Mouse (Mus musculus): Measurements from ENCODE around the gene Leng9. TPM values are rescaled to one million over a fixed set of nuclear protein-coding genes. Genes with fewer than 3 reads are reported as not detected.
A peak's percentile ranks its signal among the peaks of the same experiment; 100 is the strongest.

Gene Leng9
- total and polyA plus RNA-seq, 3 experiments: 1.5 to 1.7 TPM; not detected in 1

GRCm38 (mm10) chr7:4149209-4150054 lies 742 bp downstream of the Leng9 start (continued):
- TF ChIP-seq POLR2A (IDR thresholded peaks at IDR 0.05; ENCODE audit: control insufficient read depth in 1 of 2, insufficient read depth in 1 of 2, low read depth in 1 of 2, low read length in 2 of 2, poor library complexity in 1 of 2): peak; percentile 64 to 84; a peak in 3 of 4 replicates
- no peak for TF ChIP-seq MYC (IDR thresholded peaks at IDR 0.05; ENCODE audit: low read depth, low read length)
- no peak for TF ChIP-seq MAFK (IDR thresholded peaks at IDR 0.05; ENCODE audit: borderline replicate concordance, low read depth, low read length)
- no peak for TF ChIP-seq NRF1 (IDR thresholded peaks at IDR 0.05; ENCODE audit: insufficient read depth, low read depth, low read length, poor library complexity, severe bottlenecking)

DNA sequence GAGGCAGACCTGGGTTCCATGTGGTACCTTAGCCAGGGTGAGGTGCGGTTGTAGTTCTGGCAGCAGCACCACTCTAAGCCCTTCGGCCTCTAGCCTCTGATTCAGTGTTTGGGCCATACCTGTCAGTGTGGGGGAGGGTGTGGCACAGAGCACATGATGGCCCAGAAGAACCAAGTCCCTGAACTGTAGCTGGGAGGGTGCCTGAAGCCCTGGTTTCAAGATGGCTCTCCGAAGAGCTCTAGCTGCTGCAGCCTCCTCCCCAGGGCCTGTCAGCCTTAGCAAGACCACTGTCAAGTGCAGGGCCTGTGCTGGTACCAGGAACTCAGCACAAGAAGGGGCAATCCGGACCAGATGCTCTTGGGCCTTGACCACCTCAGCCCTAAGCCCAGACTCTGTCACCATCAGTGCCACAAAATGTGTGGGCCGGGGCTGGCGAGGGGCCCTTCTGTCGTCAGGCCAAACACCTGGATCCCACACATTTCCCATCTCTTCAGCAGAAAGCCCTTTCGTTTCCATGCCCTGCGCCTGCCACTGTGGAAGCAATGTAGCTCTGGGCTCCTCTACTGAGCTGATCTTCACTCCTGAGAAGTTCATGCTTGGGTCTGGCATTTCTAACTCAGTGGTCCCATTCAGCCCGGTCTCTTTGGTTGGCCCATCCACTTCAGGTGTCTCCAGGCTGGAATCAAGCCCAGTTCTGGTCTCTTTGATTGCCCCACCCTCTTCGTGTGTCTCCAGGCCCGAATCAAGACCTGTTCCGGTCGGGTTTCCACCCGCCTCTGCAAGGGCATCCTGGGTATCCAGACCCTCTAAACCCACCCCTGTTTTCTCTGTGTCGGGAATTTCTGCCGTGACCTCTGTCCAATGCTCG lies 1.6 kb downstream of the Leng9 start:
- peaks cover 2 to 3% of the 10 kb centered on the region in 2 experiments; a peak in 2 of 4 replicates for H3K36me3 ChIP-seq (ENCODE audit: control insufficient read depth in 1 of 2, insufficient read depth in 2 of 2, low read length in 2 of 2)
- H3K27me3 ChIP-seq (ENCODE audit: control insufficient read depth in 1 of 2, insufficient read depth in 2 of 2, low read length in 2 of 2): no peaks in the 10 kb centered on the region
- peak overlapping the region; percentile 81 for H3K9ac ChIP-seq (ENCODE audit: control insufficient read depth, low read depth, low read length, poor library complexity, severe bottlenecking)
- no peaks in the 10 kb centered on the region for H3K9me3 ChIP-seq (replicated peaks; ENCODE audit: insufficient read depth, low read length)
- H3K27ac ChIP-seq (ENCODE audit: control insufficient read depth, low read depth, low read length): peak overlapping the region; percentile 92
- H3K4me3 ChIP-seq (ENCODE audit: control insufficient read depth in 1 of 2, insufficient read depth in 1 of 2, low read depth in 2 of 2, low read length in 2 of 2): peak overlapping the region; percentile 80 to 98
- peak; percentile 8; the same call in 1 of the 2 replicates for TF ChIP-seq TCF12 (IDR thresholded peaks at IDR 0.05; ENCODE audit: low read depth, low read length)
- TF ChIP-seq MAX (IDR thresholded peaks at IDR 0.05; ENCODE audit: low read length): peak; percentile 2; the same call in 1 of the 2 replicates
- no peak for TF ChIP-seq USF2 (IDR thresholded peaks at IDR 0.05; ENCODE audit: borderline replicate concordance in 1 of 2, insufficient read depth in 1 of 2, low read depth in 1 of 2, low read length in 2 of 2)
- no peak for TF ChIP-seq MYB (IDR thresholded peaks at IDR 0.05; ENCODE audit: low read depth, low read length)
- TF ChIP-seq POLR2AphosphoS5 (IDR thresholded peaks at IDR 0.05; ENCODE audit: borderline replicate concordance, low read depth, low read length): no peak
- TF ChIP-seq TAL1 (IDR thresholded peaks at IDR 0.05; ENCODE audit: low read length): no peak
- no peak for TF ChIP-seq ZKSCAN1 (IDR thresholded peaks at IDR 0.05; ENCODE audit: low read depth, low read length)
- no peak for TF ChIP-seq RCOR1 (IDR thresholded peaks at IDR 0.05; ENCODE audit: low read depth, low read length)
- no peak for TF ChIP-seq BHLHE40 (IDR thresholded peaks at IDR 0.05; ENCODE audit: borderline replicate concordance, low read depth, low read length)
- TF ChIP-seq HCFC1 (IDR thresholded peaks at IDR 0.05; ENCODE audit: low read depth, low read length): no peak
- no peak for TF ChIP-seq KAT2A (conservative IDR thresholded peaks at IDR 0.05; ENCODE audit: low read depth, low read length)
- TF ChIP-seq ZMIZ1 (IDR thresholded peaks at IDR 0.05; ENCODE audit: low read depth, low read length): peak; percentile 9; the same call in 1 of the 2 replicates
- TF ChIP-seq MXI1 (IDR thresholded peaks at IDR 0.05; ENCODE audit: low read depth, low read length): no peak
- no peak for TF ChIP-seq GATA1 (IDR thresholded peaks at IDR 0.05; ENCODE audit: low read depth, low read length)
- peak; percentile 49; the same call in 1 of the 2 replicates for TF ChIP-seq SIN3A (IDR thresholded peaks at IDR 0.05; ENCODE audit: low read length)
- no peak for TF ChIP-seq CHD2 (IDR thresholded peaks at IDR 0.05; ENCODE audit: low read length)
- no peak for TF ChIP-seq ZC3H11A (IDR thresholded peaks at IDR 0.05; ENCODE audit: low read depth, low read length)
- TF ChIP-seq MYC (IDR thresholded peaks at IDR 0.05; ENCODE audit: low read depth, low read length): no peak
- TF ChIP-seq UBTF (IDR thresholded peaks at IDR 0.05; ENCODE audit: borderline replicate concordance, insufficient read depth, low read depth, low read length): no peak
- TF ChIP-seq ETS1 (IDR thresholded peaks at IDR 0.05; ENCODE audit: low read depth, low read length): no peak
- no peak for TF ChIP-seq ZNF384 (IDR thresholded peaks at IDR 0.05; ENCODE audit: low read depth, low read length)
- peaks cover 4% of the 10 kb centered on the region; the same call in 1 of the 2 replicates for H3K79me2 ChIP-seq (ENCODE audit: control insufficient read depth, insufficient read depth, low read length, poor library complexity)
- peak; percentile 26 for DNase-seq (ENCODE audit: low read depth, low spot score)
- H3K4me1 ChIP-seq (ENCODE audit: control insufficient read depth in 1 of 2, insufficient read depth in 2 of 2, low read length in 2 of 2): peaks cover 0 to 9% of the 10 kb centered on the region in 2 experiments; a peak in 1 of 4 replicates

Data from MEL (cell line).